Mouse (Mus musculus) right cerebral cortex, postnatal 25 days (tissue): ENCODE measurements at regions not wholly inside any gene's neighbourhood (a gene's known extent, or its start where the extent isn't known, plus 50 kb on each side); places are given as distances from the start of the nearest gene placed in this dataset.

Source experiments
- DNase-seq: peaks from one replicate; pipeline ENCODE4 v3.0.0; 2022

DNA sequence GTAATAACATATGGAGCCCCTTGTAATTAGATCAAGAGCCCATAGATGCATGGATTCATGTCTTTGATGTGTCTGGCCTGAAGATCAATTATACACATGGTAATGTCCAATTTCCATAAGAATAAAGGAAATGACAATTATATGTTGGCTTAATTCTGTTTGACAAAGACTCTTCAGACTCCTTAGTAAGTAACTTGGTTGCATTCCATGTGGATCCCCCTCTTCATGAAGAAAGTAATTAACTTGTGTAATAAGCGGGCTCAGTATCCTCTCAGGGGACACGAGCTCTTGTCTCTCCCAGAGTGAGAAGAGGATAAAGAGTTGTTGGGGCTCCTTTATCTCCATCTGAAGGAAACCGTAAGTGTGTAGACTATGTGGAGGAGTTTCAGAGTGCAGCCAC is 284.3 kb downstream of the Efnb2 start:
- DNase-seq: no peak

DNA sequence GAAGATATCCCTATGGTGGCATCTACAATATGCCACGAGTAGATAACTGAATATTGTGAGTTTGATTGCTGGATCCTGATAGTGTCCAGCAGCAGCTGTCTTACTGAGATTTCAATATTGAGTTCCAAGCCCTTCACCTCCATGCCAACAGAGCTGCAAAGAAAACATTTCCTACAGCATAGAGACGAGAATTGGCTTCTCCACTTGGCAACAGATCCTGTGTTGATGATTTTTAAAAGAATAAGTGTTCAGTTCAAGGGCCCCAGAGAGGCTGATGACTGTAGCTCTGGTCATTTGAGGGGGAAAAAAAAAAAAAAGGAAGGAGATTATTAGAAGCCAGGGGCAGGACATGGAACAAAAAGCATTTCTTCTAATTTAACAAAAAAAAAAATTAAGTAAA is 284.7 kb downstream of the Efnb2 start:
- no peak for DNase-seq

DNA sequence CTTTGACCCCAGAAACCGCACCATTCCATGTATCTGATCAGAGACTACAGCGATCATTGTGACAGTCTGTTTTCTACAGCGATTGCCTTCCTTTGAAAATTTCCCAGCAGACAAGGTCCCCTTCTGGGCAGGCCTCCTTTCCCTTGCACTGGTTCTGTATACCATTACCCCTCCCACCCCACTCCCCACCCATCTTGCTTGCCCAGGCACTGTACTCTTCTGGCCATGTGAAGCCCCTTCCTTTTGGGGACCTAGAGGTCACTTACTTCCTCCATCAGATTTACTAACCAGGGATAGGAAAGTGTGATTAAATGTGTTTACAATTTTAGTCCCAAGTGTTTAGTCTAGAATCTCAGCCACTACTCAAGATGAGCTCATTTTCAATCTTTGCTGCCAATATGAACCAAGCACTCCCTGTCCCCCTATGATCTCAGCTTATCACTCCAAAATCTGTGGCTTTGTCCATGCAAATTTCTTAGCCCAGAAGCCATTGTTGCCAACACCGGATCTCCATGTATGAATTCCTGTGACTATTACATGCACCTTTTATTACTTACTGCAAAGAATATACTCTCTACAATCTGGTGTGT is 293.7 kb downstream of the Efnb2 start:
- DNase-seq: no peak

DNA sequence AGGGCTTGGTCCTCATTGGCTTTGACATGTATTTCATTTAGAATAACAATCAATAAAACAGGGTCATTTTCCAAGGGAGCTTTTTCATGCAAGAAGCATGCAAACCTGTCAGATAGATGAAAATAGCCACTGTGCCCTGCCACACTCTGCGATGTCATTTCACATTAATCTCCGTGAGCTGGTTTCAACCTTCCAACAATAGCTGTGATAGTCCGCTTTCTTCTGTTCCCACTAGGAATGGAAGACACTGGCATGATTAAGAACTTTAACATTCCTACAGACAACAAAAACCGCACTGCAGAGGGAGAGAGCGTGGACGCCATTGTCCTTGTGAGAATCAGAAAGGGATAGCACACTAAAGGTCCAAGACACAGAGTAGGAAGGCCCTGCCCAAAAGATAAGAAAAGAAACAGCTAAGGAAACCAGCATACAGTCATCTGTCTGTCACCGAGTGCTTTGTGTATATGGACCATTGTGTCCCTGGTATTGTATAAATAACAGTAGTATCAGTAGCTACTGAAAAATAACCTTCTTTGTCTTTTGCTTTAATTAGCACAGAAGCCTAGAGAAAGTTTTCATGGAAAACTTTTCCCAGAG is 299.0 kb downstream of the Efnb2 start:
- DNase-seq: no peak

DNA sequence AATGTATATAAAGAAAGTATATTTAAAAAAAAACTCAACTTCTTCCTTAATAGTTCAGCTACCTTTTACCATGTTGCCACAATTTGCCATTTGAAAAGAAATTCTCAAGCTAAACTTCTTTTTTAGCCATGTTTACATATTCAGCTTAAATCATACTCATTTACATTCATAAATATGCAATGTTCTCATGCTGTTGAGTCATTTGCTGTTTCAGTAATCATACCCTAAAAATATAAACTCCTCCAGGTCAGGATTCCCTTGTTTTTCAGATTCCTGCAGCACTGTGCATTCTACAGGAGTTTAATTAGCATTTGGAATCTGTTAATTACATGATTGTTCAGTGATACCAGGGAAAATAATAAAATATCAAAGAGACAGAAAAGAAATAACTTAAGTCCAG is 300.5 kb downstream of the Efnb2 start:
- DNase-seq: no peak

DNA sequence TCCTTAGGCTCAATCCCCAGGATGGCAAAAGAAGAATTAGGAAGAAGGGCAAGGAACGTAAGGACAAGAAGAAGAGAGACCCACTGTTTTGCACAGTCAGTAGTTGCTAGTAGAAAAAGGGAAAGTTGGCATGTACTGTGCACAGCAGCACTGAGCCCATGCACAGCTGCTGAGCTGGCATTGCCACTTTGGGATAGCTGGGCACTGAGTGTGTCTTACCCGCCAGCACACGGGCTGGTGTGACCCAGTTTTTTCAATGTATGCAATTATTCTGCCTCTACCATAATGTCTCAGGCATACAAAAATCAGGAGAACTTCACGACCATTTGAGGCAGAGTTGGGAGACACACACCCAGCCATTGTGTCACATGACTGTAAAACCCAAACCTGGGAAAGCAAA is 306.1 kb downstream of the Efnb2 start:
- no peak for DNase-seq

DNA sequence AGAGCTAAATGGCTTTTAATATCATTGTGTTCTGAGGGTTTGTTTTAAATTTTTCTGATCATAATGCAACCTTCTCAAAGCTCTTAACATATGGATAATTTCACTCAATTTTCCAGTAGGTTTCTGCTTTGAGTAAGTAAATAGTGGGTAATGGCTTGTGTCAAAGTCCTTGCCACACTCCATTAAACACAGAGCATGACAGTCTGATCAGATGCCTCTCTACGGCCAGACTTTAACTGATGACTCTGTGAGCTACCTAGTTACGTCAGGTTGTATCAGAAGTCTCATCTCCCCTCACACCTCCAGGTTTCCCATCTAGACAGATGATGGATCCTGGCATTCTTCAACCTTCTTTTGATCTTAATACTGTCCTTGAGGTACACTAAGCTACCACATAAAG is 316.4 kb downstream of the Efnb2 start:
- no peak for DNase-seq

DNA sequence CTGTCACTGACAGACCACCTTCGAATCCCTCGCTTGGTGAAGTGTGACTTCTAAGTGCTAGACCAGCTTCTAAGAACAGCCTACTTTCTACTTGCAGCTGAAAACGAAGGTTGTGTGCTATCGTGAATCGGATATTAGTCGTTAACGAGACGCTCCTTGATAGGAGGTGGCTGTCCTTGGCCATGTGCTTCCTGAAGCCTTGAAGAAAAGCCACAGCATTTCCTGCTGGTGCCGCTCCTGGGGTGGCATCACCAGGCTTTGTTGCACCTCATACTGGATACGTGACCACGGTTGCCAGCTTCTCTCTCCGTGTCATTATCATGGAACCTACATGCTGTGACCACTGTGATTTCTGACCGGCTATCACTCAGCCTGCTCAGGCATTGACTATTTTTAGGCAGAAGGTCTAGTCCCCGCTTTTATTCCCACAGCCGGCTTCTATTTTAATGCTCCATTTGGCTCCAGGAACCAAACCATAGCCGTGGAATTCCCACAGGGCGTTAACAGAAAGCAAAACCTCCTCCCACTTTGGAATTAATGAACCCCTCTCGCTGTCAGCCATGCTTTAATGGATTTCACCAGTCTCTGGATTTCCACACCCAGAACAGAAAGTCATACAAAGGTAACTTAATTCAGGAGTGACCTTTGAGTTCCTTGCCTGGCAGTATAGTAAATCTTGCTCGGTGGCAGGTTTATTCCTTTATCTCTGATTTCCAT is 325.6 kb downstream of the Efnb2 start:
- no peak for DNase-seq

DNA sequence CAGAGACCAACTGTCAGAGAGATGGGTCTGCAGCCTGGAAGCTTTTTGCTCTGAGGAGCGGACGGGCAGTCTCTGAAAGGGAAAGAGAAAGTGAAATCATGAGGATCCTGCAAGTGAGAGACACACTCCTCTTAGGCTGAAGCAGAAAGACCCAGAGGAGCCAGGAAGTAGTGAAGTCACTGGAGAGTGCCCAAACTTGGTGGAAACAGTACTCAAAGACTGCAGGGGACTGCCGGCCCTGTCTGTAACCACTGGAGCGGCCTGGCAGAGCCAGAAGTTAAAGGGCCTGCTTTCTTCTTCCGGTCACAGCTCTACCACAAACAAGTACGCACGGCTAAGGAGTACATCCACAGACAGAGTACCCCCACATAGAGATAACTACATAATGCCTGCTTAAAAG is 326.5 kb downstream of the Efnb2 start:
- no peak for DNase-seq

DNA sequence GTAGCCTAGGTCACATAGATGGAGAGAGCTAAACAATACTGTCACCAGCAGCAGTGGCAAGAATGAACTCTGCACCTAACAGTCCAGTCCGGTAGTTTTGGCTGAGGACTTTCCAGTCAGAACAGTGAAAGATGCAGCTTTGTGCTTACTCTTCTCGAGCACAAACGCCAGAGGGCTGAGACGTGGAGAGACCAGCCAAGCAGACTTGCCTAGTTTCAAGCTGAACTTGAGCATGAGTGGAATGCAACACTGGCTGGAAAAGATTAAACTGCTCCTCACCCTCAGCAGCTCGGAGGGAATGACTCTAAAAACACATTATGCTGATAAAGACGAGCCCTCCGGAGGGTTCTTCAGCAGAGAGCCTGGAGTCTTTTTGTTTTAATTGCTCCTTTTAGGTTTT is 329.8 kb downstream of the Efnb2 start:
- no peak for DNase-seq

DNA sequence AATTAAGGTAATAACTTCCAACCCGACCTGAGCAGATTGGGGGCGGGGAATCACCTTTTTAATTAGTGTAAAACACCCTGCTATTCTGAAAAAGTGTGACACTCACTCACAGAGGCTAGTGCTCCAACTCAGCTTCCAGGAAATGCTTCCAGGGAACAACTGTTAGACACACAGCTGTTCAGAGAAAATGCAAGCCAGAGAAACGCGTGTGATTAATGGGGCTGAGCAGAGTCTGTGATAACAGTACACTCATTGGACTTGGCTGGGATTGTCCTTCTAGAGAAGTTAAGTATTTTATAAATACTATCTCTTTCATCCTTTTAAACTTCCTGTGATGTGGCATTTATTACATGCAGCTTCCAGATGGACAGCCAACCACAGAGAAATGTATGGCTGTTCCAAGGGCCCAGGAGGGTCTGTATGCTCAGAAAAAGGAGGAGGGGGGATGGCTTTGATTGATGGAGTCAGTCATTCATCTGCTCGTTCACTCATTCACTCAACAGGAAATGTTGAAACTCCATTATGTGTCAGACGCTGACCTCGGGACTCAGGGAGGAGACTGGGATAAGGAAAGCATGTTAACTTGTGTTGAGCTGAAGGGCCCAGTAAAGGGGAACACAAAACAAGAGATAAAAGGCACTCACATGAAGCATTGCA is 332.9 kb downstream of the Efnb2 start:
- DNase-seq: no peak

DNA sequence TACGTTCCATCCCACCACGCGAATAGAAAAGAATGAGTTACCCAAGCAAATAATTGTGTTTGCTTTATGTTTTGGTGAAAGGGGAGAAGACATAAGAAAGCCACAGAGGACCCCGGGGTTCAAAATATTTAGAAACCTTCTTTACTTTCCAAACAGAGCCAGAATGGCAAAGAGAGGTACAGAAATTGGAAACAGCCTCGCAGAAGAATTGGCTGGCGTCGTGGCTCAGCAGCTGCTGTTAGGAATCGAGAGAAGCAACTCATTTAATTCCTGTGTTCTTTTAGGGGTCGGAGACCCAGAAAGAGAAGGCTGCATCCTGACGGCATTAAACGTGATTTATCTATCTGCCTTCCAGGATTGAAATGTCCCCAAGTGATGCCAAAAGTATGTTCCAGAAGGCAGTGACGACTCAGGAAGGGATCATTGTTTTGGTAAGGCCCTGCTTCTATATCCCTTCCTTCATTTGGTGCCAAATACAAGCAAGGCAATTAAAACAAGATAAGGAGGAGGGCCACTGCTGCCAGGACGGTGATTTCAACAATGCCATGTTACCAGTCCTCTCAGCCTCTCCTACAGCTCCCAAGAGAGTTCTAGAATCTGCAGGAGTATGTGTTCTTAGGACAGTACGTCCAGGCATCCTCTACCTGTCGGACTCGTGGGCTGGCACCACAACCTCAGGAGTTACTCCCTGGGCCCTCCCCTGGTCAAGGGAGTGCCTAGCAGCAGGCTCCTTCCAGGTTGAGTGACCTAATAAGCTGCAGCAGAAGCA is 334.8 kb downstream of the Efnb2 start:
- DNase-seq: no peak

DNA sequence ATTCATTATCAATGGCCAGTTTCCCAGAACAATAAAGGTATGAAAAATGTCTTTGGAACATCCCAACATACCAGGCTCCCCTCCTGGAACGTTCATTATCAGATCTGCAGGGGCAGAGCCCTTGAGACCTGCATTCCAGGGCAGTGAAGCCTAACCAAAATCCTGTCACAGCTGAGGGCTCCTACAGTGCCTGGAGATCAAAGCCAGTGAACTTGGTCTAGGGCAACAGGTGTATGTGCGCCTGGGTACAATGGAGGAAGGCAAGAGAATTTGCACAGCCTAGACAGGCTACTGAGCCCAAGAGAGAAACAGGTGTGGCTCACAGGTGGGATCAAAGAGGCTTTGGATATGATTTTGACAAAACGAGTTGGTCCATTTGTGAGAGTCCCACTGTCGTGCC is 335.6 kb downstream of the Efnb2 start:
- DNase-seq: no peak

DNA sequence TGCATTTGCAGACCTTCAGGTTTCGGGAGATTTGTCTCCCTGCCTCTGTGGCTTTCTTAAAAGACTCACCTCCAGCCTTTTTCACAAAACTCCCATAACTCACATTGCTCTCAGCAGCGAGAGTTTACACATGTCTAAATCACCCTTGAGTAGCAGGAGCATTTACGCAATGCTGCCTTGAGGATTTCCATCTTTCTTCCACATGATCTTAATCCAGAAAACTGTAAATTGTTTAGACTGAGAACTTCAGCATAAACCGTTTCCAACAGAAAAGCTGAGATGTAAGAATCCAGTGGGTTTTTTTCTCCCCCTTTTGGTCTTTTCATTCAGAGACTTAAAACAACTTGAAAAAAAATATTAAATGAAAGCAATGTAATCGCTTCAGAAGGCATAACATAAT is 336.5 kb downstream of the Efnb2 start:
- DNase-seq: no peak

DNA sequence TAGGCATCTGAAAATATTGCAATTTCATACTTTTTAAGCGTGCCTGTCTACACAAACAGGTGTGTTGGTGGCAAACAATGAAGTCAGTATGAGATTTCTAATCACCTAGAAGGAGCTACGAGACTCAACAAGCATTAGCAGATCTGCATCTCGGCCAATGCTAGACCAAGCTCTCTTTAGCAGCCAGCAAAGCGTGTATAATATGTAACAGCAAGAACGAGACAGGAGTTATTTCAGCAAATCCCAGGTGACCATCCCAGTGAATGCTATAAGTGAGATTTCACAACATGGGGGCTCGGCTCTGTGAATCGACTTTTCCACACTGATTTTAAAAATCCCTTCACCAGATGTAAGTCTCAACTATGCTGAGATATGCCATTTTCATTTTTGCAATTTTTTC is 352.8 kb downstream of the Efnb2 start:
- DNase-seq: no peak

DNA sequence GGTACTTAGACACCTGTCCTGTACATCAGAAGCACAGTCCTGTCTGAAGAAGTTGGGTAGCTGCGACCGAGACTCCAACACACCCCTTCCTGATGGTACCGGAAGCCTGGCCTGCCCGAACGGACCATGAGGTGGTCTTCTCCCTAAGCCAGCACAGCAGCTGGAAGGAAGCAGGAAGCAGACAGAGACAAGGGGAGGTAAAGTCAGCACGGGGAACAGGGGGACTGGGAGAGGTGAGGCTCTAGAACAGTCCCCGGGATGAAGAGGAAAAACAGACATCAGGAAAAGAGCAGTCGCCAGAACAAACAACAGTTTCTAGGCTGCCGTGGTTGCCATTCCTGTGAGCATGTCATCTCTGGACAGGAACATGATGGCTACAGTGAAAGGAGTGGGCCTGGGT is 353.6 kb downstream of the Efnb2 start:
- no peak for DNase-seq

DNA sequence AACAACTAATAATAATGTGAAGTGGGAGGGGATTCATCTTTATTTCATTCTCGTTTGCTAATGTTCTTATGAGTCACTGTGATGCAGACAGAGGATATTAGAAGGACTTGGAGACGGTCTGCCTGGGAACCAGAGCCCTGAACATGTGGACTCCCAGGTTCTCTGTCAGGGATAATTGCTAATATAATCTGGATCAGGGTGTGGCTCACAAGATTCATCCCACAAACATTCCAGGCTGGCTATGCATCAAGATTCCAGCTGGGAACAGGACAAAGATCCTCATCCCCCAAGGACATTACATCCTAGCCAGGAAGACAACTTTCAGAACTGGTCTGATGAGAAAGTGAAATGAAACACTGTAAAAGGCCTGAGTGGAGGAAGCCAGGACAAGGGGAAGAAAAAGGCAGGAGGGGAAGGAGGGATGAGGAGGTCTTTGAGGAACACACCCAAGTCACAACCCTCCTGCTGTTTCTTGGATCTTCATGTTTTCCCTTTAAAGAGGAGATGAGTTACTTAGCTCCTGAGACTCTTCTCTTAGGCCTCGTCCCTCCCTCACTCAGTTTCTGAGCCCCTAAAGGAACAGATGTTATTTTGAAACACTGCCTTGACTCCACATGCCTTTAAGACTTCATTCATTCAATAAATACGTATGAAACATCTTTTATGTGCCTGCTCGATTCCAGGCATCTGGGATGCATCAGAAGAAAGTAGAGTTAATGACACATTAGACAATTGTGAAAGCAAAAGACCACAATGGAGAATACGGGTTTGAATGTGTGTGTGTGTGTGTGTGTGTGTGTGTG is 360.9 kb downstream of the Efnb2 start:
- DNase-seq: no peak

DNA sequence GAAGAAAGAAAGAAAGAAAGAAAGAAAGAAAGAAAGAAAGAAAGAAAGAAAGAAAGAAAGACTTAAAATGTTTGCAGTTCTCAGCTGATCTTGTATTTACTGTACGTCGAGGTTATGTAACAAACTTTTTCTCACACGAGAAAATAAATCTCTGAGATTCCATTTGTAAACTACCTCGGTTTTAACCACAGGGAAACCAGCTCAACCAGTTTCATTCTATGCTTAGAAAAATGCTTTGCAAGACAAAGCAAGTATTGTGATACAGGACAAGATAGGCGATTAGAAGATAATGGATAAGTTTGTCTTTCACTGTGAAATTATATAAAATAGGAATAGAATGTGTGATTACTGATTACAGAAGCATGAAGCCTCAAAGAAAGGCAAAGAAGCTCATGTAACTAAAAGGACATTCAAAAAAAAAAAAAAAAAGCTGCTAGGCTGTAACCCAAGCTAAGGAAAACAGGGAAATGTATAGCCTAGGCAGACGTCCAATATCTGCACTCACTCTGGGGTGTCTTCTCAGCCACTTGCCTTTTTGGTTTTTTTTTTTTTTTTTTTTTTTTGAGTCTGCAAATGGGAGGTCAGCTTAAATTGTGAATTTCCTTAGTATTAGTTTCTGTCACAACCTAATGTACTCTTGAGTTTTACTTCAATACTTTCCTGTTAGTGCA is 368.3 kb downstream of the Efnb2 start:
- no peak for DNase-seq

DNA sequence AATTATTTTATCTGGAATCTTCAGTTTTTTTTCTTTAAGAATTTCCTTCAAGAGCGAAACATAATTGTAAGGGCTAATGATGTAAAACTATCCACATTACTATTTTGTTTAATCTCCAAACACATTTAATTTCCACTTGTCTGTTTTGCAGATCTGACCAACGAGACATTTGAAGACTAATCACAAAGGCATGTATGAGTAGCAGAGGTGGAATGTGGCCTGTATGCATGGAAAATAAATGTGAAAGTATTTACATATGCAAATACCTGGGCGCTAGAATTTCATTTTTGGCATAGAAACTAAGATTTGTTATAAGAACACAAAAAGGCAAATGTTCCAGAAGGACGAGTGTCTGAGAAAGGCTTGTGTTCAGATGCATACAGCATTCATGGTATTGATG is 375.2 kb downstream of the Efnb2 start:
- no peak for DNase-seq

DNA sequence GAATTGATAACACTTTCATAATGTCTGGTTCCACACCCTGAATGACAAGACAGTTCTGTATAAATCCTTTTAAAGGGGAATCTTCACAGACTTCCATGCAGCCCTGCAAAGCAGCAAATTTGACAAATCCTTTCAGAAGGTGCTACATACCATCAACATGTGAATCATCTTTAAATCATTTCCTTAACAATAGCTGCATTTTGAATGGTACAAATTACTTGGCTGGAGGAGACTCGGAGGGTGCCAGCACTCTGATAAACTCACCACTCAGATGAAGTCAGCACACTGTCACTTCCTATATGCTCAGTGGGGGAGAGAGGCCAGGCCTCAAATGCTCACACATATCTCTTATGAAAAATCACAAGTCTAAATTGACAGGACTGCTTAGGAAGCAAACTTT is 386.1 kb downstream of the Efnb2 start:
- DNase-seq: no peak

DNA sequence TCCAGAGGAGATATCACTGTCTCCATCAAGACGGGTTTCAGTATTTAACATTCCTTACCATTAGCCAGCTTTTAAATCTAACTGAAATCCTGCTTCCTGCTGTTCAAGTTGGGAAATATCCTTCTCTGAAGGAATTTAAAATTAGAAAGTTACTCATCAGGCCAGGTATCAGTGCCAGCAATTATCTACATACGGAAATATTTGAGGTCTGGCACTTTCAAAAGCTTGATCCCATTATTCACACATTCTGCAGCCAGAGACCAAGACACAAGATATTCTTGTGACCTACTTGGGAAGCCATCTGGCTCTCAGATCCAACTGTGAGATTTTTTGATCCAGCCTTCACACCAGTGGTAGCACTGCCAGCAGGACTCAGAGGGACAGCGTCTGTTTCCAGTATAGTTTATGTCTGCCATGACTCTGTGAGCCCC is 386.8 kb downstream of the Efnb2 start:
- DNase-seq: no peak

DNA sequence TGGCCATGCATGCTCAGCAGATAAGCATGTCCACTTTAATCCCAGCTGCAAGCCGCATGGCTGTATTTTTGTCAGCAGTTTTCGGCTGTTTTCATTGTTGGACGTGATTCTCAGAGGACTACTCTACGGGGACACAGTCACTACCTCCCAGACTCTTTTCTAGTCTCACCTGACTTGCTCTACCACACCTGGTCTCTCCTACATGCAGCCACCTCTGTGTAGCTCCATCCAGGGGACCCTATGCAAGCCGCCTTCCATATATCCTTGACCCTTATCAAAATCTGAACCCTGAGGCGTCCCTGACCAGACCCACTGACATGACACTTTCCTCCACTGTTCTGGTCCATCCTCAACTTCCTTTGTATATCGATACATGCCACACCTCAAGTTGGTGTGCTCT is 402.2 kb downstream of the Efnb2 start:
- no peak for DNase-seq
